Mouse (Mus musculus) midbrain, embryonic 16.5 days (tissue): ENCODE data around the gene Perp. TPM values are rescaled to one million over a fixed set of nuclear protein-coding genes. Genes with fewer than 3 reads are reported as not detected.

Source experiments
- ATAC-seq: fragments of 200-750 bp; cut with Nextera tagmentation; 2 replicates; pipeline ENCODE4 v1.8.0; 2017; ENCODE audit warnings: moderate TSS enrichment
- H3K27ac ChIP-seq: fragments of 300-500 bp; sonication (generic); 2 replicates; pipeline ENCODE4 v1.5.1; 2014; ENCODE audit warnings: mild to moderate bottlenecking, low read length, mixed read lengths
- H3K27me3 ChIP-seq: fragments of 300-500 bp; sonication (generic); 2 replicates; pipeline ENCODE4 v1.6.1; 2014; ENCODE audit warnings: low read depth, low read length, mixed read lengths; ENCODE audit not compliant: control insufficient read depth, insufficient read depth
- H3K36me3 ChIP-seq: fragments of 300-500 bp; sonication (generic); 2 replicates; pipeline ENCODE4 v1.6.1; 2014; ENCODE audit warnings: mild to moderate bottlenecking, low read length, moderate library complexity, mixed read lengths; ENCODE audit not compliant: control insufficient read depth, insufficient read depth
- H3K4me1 ChIP-seq: fragments of 300-500 bp; sonication (generic); 2 replicates; pipeline ENCODE4 v1.6.1; 2014; ENCODE audit warnings: mild to moderate bottlenecking, low read length, mixed read lengths; ENCODE audit not compliant: control insufficient read depth, insufficient read depth
- H3K4me2 ChIP-seq: fragments of 300-500 bp; sonication (generic); 2 replicates; pipeline ENCODE4 v1.6.1; 2014; ENCODE audit warnings: mild to moderate bottlenecking, low read length, mixed read lengths
- H3K4me3 ChIP-seq: fragments of 300-500 bp; sonication (generic); 2 replicates; pipeline ENCODE4 v1.5.1; 2014; ENCODE audit warnings: low read depth, mild to moderate bottlenecking, low read length, moderate library complexity, mixed read lengths
- H3K9ac ChIP-seq: fragments of 300-500 bp; sonication (generic); 2 replicates; pipeline ENCODE4 v1.6.1; 2014; ENCODE audit warnings: low read depth, low read length, mixed read lengths
- H3K9me3 ChIP-seq: fragments of 300-500 bp; sonication (generic); replicated peaks from 2 replicates; pipeline ENCODE4 v1.6.1; 2014; ENCODE audit warnings: mild to moderate bottlenecking, low read length, mixed read lengths; ENCODE audit not compliant: control insufficient read depth, poor library complexity, severe bottlenecking
- WGBS: fragments of 180-500 bp; shearing (Covaris S2); extraction: QIAGEN DNeasy Blood & Tissue Kit; methylation state at CpG from one replicate; pipeline ENCODE4 v1.1.7; 2014; 5-methylcytosine and 5-hydroxymethylcytosine counted together
- polyA plus RNA-seq: library from polyadenylated mRNA; unstranded; fragments of >200 nt; fragmentation: Nextera tagmentation; extraction: Ambion mirVana; gene quantifications from 2 replicates; pipeline ENCODE4 v1.2.1, GENCODE M21; 2015

Gene Perp
- polyA plus RNA-seq, 1 experiment from 2014 or later: 12.4 TPM

GRCm38 (mm10) chr10:18904108-18904507 is 59.3 kb downstream of the Perp start:
- no peaks in the 10 kb centered on the region for H3K36me3 ChIP-seq
- H3K4me2 ChIP-seq: no peak overlapping the region
- no peaks in the 10 kb centered on the region for H3K4me1 ChIP-seq
- H3K9ac ChIP-seq: no peak overlapping the region
- H3K4me3 ChIP-seq: no peak overlapping the region
- 29% methylated on average over 6 of the region's 6 CpGs for WGBS
- ATAC-seq: no peak
- H3K27me3 ChIP-seq: no peaks in the 10 kb centered on the region
- H3K27ac ChIP-seq: no peak overlapping the region
- H3K9me3 ChIP-seq: no peaks in the 10 kb centered on the region

Other genes with a start within 250 kb of the Perp start
- gene Arfgef3, start 101.1 kb upstream of the Perp start, polyA plus RNA-seq: 7.9 and 8.2 TPM in 2 replicates
- 0.39 TPM in 2 replicates for gene Gm4922, start 58.2 kb upstream of the Perp start, polyA plus RNA-seq
- 3.0 and 3.4 TPM in 2 replicates for gene Tnfaip3, start 170.6 kb downstream of the Perp start, polyA plus RNA-seq